Mouse (Mus musculus): Measurements from ENCODE around the gene Slco1a5.
"Not testable (repeated sequence)": the region's sequence is repeated elsewhere in the genome, so short reads cannot be mapped to it uniquely, and the experiment has no call there.

Slco1a5 gene

DNA sequence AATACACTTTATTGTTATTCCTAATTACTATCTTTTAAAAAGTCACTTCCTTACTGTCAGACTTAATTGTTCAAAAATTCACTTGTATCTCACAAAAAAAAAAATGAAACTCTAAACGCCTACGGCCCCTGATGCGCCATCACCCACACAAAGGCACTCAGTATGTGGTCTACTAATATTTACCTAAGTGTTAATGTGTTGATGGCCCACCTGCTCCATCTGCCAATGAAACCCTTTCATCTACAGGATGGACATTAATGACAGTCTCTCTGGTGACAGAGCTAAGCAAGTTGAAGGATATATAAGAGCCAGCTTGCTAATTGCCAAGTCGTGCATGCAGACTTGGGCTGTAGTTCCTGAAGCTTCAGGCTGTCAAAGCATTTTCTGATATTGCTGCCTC lies 24.7 kb downstream of the Slco1a5 start, which contains the start of gene Iapp:
Iapp (plus strand) TSS at position 326 of the 400 bp plus-strand sequence.
- DNase-seq (ENCODE audit: low spot score in 2 of 2) = no peak

DNA sequence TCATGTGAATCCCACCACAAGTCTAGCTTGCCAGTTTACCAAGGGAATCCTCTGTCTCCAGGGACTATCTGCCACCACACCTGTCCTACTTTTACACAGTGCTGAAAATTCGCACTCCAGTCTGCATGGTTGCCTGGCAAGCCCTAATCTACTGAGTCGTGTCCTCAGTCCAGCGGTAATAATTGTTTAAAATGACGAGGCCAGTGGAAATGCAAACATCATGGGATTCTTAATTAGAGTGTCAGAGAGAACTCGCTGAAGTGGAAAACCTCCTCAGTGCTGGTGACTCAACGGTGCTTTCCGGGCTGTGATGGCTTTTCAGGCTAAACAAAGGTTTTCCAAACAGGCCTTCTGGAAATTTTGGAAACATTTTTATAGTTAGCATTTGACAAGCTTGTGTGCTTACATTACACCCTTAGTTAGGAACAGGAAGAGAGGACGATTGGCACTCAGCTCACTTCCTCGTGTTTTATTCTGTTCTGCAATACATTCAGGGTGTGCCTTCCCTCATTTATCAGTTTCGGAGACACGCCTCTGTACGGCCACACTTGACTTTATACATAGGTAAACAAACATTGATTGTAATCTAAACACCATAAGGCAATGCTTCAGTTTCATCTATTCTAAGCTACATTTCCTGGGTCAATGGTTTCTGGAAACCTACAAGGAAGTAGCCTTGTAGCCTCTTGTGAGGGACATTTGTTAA lies 33.2 kb downstream of the Slco1a5 start:
- no peak for DNase-seq (ENCODE audit: low spot score in 2 of 2)

DNA sequence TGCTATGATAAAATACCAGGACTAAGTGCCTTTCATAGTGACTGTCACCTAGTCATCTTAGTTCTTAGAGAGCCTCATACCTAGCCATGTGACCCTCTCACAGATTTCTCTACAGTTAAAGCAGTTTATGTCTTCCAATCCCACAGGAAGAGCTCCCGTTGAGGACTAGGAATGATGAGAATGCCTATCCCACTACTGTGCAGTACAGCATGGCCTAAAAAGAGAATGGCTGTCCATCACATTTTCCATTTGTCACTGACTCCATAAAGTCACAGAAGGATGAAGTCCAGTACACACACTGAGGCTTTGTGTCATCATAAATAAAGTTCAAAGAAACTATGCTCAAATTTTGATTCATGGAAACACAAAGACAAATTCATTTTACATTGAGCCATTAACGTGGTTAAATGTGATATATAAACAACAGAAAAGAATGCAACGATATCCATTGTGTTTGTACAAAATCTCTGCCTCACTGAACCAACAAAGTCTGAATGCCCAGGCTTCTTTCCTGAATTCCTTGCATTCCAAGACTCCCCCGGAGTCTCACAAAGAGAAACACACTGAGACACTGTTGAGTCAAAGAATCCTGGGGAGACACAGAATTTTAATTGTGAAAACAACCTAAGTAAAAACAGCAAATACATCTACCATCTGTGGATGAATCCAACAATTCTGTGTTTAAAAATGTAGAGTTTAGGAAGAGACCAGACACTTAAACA lies 46.9 kb downstream of the Slco1a5 start:
- DNase-seq (ENCODE audit: low spot score in 2 of 2) = no peak

DNA sequence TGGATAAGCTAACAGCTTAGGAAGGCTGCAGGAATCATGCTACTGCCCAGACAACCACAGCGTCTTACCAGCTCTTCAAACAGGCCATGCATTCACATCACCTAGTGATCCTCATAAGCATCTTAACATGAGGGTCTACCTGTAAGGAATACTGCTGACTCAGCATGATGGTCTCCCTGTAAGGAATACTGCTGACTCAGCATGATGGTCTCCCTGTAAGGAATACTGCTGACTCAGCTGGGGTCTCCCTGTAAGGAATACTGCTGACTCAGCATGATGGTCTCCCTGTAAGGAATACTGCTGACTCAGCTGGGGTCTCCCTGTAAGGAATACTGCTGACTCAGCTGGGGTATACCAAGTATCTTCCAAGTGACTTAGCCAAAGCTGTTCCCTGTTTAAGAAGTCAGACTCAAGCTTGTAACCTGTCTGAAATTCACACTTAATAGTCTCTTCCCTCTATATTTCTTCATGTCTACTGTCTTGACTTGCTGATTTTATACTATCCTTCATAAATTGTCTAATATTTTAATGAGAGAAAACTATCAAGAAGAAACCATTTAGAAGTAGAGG lies 72.0 kb downstream of the Slco1a5 start:
- not testable (repeated sequence) for DNase-seq (ENCODE audit: low spot score in 2 of 2)

DNA sequence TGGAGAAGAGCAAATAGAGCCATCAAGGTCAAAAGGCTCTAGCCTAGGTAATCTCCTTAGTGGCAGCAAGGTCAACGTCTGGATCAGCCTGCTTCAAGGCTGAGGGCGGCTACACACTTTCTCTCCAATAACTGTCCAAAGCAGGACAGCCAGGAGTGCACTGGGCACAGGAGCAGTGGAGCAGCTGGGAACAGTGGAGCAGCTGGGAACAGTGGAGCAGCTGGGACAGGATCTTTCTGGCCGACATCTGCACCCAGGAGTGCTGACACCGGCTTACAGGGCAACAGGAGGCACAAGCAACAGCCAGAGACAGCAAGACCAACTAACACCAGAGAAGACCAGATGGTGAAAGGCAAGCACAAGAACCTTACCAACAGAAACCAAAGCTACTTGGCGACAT lies 77.7 kb downstream of the Slco1a5 start:
- no peak for DNase-seq (ENCODE audit: low spot score in 2 of 2)

DNA sequence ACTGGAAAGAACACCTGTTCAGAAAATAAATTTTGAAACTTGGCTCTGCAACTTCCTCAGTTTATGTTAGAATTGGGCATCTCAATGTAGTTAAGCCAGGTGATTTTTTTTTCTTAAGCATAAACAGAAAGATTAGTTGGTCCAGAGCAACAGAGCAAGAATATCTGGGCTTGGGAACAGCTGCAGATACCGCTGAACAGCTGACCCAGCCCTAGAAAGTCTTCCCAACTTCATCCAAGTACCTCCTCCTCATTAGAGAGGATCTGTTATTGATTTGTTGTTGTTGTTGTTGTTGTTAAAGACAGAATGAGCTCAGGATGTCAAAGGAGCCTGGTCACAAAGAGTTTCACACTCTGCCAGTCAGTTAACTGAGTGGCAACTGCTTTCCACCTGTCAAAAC lies 83.3 kb downstream of the Slco1a5 start:
- DNase-seq (ENCODE audit: low spot score in 2 of 2) = no peak

DNA sequence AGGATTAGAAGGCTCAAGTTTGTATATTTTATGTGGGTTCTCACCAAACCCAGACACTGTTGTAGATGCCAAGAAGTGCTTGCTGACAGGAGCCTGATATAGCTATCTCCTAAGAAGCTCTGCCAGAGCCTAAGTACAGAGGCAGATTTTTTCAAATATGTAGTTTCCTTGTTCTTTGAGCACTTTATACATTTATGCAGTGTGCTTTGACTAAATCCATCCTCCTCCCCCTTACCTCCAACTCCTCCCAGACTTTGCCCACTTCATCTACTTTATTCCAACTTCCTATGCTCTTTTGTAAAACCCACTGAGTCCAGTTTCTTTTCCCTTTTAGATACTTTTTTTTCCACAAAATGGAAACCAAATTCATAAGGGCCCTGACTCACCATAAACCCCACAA lies 102.6 kb downstream of the Slco1a5 start:
- DNase-seq (ENCODE audit: low spot score in 2 of 2) = no peak

- no peak for DNase-seq (ENCODE audit: low spot score in 2 of 2)
Observed at GRCm38 (mm10) chr6:142211821-142212220, 111.0 kb downstream of the Slco1a5 start.

- DNase-seq (ENCODE audit: low spot score in 2 of 2) = no peak
Observed at GRCm38 (mm10) chr6:142209749-142210148, 113.0 kb downstream of the Slco1a5 start.

DNA sequence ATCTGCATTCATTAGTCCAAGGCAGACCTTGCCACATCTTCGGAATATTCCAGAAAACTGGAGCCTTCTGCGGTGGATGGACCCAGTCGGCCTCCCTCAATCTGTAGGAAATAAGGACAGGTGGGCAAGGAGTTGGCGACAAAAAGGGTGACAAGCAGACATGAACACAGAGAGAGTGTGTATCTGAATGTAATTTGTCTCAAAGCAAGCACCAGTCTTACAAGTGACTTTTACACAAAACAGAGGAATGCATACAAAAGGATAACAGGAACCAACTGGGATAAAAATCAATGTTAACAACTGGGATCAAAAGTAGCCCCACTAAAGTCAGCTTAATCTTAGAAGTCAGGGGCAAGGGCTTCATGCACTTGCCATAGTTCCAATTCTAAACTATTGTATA lies 114.4 kb downstream of the Slco1a5 start, which contains the start of gene Slco1a6:
Slco1a6 (minus strand) TSS at position 101 of the 400 bp plus-strand sequence.
- DNase-seq (ENCODE audit: low spot score in 2 of 2) = no peak

DNA sequence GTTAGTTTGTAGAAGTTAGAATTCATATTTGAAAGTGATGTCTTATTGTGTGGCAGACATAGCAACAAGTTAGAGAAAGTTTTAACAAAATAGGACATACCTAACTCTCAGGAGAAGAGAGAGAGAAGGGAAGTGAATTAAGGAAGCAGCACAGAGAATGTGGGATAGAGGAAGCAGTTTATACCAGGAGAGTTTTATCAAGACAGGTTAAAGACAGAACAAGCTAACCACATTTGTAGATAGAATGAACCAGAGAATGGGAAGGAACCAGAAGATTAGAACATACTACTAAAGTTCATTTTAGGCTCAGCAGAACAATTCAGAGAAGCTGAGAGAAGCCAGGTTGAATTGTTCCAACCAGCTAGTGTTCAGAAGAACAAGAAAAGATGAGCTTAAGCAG lies 122.3 kb downstream of the Slco1a5 start:
- DNase-seq (ENCODE audit: low spot score in 2 of 2) = no peak

GRCm38 (mm10) chr6:142194245-142194644 lies 128.5 kb downstream of the Slco1a5 start:
- no peak for DNase-seq (ENCODE audit: low spot score in 2 of 2)

DNA sequence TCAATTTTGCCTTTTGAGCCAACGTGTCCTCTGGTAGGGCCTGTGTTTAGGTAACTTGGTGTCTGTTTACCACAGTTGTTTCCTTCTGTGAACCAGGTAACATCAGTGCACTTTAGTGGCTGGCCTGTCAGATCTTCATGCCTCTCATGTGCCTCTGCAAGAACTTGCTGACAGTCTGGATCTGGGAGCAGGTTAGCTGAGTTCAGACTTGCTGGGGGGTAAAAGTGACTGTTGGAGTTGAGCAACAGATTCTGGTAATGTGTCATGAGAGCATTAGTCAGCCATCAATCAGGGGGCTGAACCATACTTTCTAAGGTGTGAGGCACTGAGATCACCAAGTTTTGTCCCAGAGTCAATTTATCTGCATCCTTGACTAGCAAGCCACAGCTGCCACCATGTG lies 130.8 kb downstream of the Slco1a5 start:
- no peak for DNase-seq (ENCODE audit: low spot score in 2 of 2)

DNA sequence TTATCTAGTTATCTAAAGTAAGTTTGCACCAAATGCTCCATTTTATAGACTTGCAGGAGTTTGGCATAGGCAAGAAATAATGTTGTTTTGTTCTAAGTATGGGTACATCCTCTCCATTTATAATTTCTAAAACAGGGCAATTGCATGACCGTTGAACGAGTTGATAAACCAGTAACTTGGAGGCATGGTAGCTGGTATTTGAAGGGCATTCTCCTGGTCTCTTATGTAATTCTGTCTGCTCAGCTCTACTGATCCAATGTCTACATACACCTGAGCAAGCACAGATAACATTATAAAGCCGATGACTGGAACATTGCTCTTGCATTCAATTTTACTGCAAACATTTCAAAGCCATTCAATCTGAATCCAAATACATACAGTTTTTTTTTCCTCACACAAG lies 135.4 kb downstream of the Slco1a5 start:
- DNase-seq (ENCODE audit: low spot score in 2 of 2) = no peak

DNA sequence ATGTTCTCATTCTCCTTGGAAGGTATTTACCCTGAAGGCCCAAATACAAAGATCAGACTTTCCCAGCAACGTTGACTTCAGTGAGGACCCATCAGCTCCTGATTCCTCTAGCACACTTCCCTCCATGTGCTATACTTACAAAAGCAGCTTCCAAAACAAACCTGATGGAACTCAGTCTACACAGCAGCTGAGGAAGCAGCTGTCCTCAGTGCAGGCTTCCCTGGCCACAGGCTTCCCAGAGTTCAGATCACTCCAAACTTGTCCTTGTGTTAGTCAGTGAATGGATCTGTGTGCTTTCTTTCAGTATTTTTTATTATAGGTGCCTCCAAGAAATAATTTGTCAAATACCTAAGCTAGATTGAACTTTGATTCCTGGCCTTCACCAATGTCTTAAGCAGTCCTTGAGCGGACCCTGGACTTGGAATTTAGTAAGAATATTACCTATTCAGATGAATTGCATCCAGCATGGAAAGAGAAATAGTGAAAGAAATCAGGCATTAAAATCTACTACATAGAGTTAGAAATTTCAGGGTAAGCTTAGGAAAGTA lies 136.8 kb downstream of the Slco1a5 start:
- no peak for DNase-seq (ENCODE audit: low spot score in 2 of 2)
